Mouse (Mus musculus): ENCODE results near the gene Olfr631.

DNA sequence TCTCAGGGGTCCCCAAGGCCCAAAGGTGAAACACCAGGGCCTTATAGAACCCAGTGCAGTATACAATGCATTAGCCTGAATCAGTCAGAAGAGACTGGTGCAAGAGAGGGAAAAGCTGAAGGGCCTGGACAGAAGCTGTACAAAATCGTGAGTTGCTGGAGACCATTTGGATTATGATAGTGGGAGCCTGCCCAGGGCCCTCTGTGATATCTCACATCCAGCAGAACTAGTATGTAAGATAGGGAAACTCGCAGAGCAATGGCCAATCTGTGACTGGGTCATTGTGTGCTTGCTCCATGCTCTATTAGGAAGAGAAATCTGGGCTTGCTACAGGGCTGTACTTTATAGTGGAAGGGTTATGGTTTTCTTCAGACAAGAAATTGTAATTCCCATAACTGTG is 5.6 kb downstream of the Olfr631 start, which contains the start of gene Olfr632:
- no peak for TF ChIP-seq CTCF (IDR thresholded peaks at IDR 0.05; ENCODE audit: control insufficient read depth, insufficient read depth, insufficient read length)
- no peak for TF ChIP-seq MAX (IDR thresholded peaks at IDR 0.05)
- no peak for TF ChIP-seq MYOG (IDR thresholded peaks at IDR 0.05; ENCODE audit: control insufficient read depth, extremely low read depth, insufficient read length)
- TF ChIP-seq CEBPB (IDR thresholded peaks at IDR 0.05; ENCODE audit: low read depth) = no peak
- TF ChIP-seq USF1 (IDR thresholded peaks at IDR 0.05; ENCODE audit: low read depth) = no peak
- no peak for TF ChIP-seq MYOD1 (IDR thresholded peaks at IDR 0.05; ENCODE audit: control insufficient read depth, insufficient read length, low read depth)
